In genomic region chr3:86870411-86870810, GRCm38 (mm10) we compare ENCODE assay signal across 13 mouse cellular contexts. TPM values are rescaled to one million over a fixed set of nuclear protein-coding genes. Genes with fewer than 3 reads are reported as not detected.
A peak's percentile ranks its signal among the peaks of the same experiment; 100 is the strongest.
DNase-seq lines count a peak whose midpoint lies in the region; ATAC-seq lines count a peak whose summit lies in the region.
"Had no signal": no experiment of that assay in that cellular context is flagged by ENCODE, and none has a peak within 500 bp of the region (broad histone marks: within the 10 kb centered on the region; RNA-seq: fewer than 3 reads in every experiment).

No protein-coding gene starts in this region.

- no peaks in the 10 kb centered on the region for H3K9me3 ChIP-seq in heart, embryonic 11.5 days (replicated peaks; ENCODE audit: control insufficient read depth, low read length)
- H3K9me3 ChIP-seq in heart, embryonic 12.5 days (replicated peaks) = no peaks in the 10 kb centered on the region

- no peak for ATAC-seq in heart, embryonic 11.5 days (replicated peaks; ENCODE audit: insufficient number of reproducible peaks, low FRiP score, low TSS enrichment)
- ATAC-seq in heart, embryonic 12.5 days (ENCODE audit: insufficient number of reproducible peaks, low FRiP score) = no peak

- no peak overlapping the region for H3K4me3 ChIP-seq in heart, embryonic 11.5 days (ENCODE audit: low read depth, low read length)
- no peak overlapping the region for H3K4me3 ChIP-seq in heart, embryonic 12.5 days
- H3K4me3 ChIP-seq: heart, adult 2 months had no signal

- no peak overlapping the region for H3K27ac ChIP-seq in heart, embryonic 11.5 days (ENCODE audit: low read depth, low read length)
- no peak overlapping the region for H3K27ac ChIP-seq in heart, embryonic 12.5 days (ENCODE audit: poor library complexity, severe bottlenecking)
- H3K27ac ChIP-seq: heart, adult 2 months; kidney, postnatal 0 days had no signal

- no peak overlapping the region for H3K4me2 ChIP-seq in heart, embryonic 11.5 days
- no peak overlapping the region for H3K4me2 ChIP-seq in heart, embryonic 12.5 days
- H3K4me2 ChIP-seq: lung, embryonic 14.5 days had no signal

- WGBS in heart, embryonic 11.5 days (ENCODE audit: insufficient replicate concordance) = 39% methylated on average over 3 of the region's 3 CpGs
- WGBS in heart, embryonic 12.5 days = 34% methylated on average over 3 of the region's 3 CpGs

- H3K36me3 ChIP-seq in heart, embryonic 11.5 days (ENCODE audit: control insufficient read depth, insufficient read depth, low read length) = no peaks in the 10 kb centered on the region
- no peaks in the 10 kb centered on the region for H3K36me3 ChIP-seq in heart, embryonic 12.5 days

- no peak overlapping the region for H3K9ac ChIP-seq in heart, embryonic 11.5 days (ENCODE audit: low read depth, low read length)
- H3K9ac ChIP-seq in heart, embryonic 12.5 days = no peak overlapping the region
- H3K9ac ChIP-seq: lung, embryonic 14.5 days had no signal

- DNase-seq in heart, adult 11 months = peak; percentile 79
- peak; percentile 64 for DNase-seq in right cerebral cortex, adult 18-20 months
- no peak for DNase-seq in right cerebral cortex, postnatal 4 days
- peak; percentile 69 for DNase-seq in layer of hippocampus, adult 9-11 months
- no peak for DNase-seq in Muller cell, postnatal 12 days (ENCODE audit: inconsistent ontology term)
- no peak for DNase-seq in thymus, postnatal 25 days
- DNase-seq: adrenal gland, postnatal 25 days; heart, adult 2 months; liver; lung, embryonic 14.5 days had no signal

- H3K27me3 ChIP-seq in heart, embryonic 11.5 days (ENCODE audit: control insufficient read depth, insufficient read depth, low read length) = no peaks in the 10 kb centered on the region
- H3K27me3 ChIP-seq in heart, embryonic 12.5 days (replicated peaks) = no peaks in the 10 kb centered on the region

- peaks cover 4% of the 10 kb centered on the region; the same call in 1 of the 2 replicates for H3K4me1 ChIP-seq in heart, embryonic 11.5 days (ENCODE audit: control insufficient read depth, insufficient read depth, low read length)
- H3K4me1 ChIP-seq in heart, embryonic 12.5 days (replicated peaks) = peaks cover 13% of the 10 kb centered on the region

RNA-seq across cellular contexts. Expression of gene Dclk2, which starts 50.2 kb away (rescaled TPM):
- 3.1 and 4.3 TPM in 2 replicates for polyA plus RNA-seq in heart, embryonic 11.5 days (2014; fragmentation: Nextera tagmentation; extraction: Ambion mirVana)
- polyA plus RNA-seq in heart, embryonic 12.5 days (2016; fragmentation: Nextera tagmentation; extraction: Ambion mirVana) = 5.1 and 5.9 TPM in 2 replicates

Comparison
In these comparisons a context has a peak if more than half of its experiments do, and no peak if none do; other contexts are left out.
1. DNase-seq: peak in heart, adult 11 months (single experiment), right cerebral cortex, adult 18-20 months (single experiment) and layer of hippocampus, adult 9-11 months (single experiment); none in right cerebral cortex, postnatal 4 days (single experiment), Muller cell, postnatal 12 days (single experiment) and thymus, postnatal 25 days (single experiment).